19 mouse cellular contexts compared by ENCODE assay signal in the genomic region with DNA sequence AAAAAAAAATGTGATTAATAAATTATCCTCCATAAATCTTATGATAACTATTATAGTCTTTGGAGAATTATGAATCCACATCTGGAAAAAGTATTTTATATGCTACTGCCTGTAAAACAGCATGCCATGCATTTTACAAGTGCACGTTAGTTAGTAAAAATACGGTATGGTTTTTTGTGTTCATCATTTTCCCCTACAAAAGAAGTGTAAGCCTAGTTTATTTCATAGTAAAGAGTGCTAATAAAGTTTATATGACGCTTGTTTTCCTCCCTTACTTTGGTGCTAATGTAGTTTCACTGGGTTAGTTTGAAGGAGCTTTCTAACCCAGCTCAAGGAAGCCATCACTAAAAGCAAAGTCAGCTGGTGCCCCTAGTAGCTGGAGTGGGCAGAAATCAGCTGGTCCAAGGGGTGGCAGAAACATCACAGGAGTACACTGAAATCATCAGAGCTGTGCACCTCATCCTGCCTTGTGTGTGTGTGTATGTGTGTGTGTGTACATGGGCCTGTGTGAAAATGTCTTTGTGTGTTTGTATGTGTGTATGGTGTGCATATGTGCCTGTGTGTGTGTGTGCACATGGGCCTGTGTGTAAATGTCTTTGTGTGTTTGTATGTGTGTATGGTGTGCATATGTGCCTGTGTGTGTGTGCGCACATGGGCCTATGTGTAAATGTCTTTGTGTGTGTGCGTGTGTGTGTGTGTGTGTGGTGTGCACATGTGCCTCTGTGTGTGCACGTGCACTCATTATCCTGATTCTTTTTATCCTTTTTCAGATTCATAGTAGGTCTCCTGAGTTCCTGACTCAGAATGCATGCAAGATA.
DNase-seq lines count a peak whose midpoint lies in the region; ATAC-seq and TF ChIP-seq lines count a peak whose summit lies in the region.
"Had no signal": no experiment of that assay in that cellular context is flagged by ENCODE, and none has a peak within 500 bp of the region (broad histone marks: within the 10 kb centered on the region; RNA-seq: fewer than 3 reads in every experiment).

No protein-coding gene starts in this region.

- WGBS in kidney, postnatal 0 days, result 81% methylated on average over 6 of the region's 6 CpGs
- WGBS in embryonic facial prominence, embryonic 11.5 days, result 86% methylated on average over 6 of the region's 6 CpGs
- 32% methylated on average over 6 of the region's 6 CpGs for WGBS in limb, embryonic 13.5 days

- no peak overlapping the region for H3K27ac ChIP-seq in kidney, postnatal 0 days
- no peak overlapping the region for H3K27ac ChIP-seq in embryonic facial prominence, embryonic 11.5 days (replicated peaks; ENCODE audit: low read depth, low read length)
- peak overlapping the region; percentile 75 for H3K27ac ChIP-seq in limb, embryonic 13.5 days
- H3K27ac ChIP-seq: forebrain, embryonic 13.5 days; heart, embryonic 10.5 days; hindbrain, embryonic 15.5 days had no signal

- H3K9me3 ChIP-seq in kidney, postnatal 0 days (replicated peaks; ENCODE audit: low read length), result no peaks in the 10 kb centered on the region
- no peaks in the 10 kb centered on the region for H3K9me3 ChIP-seq in embryonic facial prominence, embryonic 11.5 days (replicated peaks; ENCODE audit: control insufficient read depth, low read length)
- H3K9me3 ChIP-seq in limb, embryonic 13.5 days, result no peaks in the 10 kb centered on the region
- H3K9me3 ChIP-seq: forebrain, embryonic 13.5 days; heart, embryonic 10.5 days; hindbrain, embryonic 15.5 days had no signal

- peak; percentile 11 for DNase-seq in kidney, postnatal 0 days (ENCODE audit: low spot score)
- DNase-seq in kidney, adult 8-10 months, result no peak
- no peak for DNase-seq in embryonic facial prominence, embryonic 11.5 days (ENCODE audit: low spot score)
- DNase-seq in forelimb bud, embryonic 11.5 days (ENCODE audit: low read depth, low spot score), result peak; percentile 51
- DNase-seq in urinary bladder, postnatal 4 days (ENCODE audit: low spot score in 2 of 2), result no peak
- DNase-seq in left cerebral cortex, postnatal 25 days (ENCODE audit: low spot score in 2 of 2), result no peak
- DNase-seq: adrenal gland, postnatal 10 days; cerebellum, adult 11-12 months; cerebellum, adult 9-10 months; cerebellum, postnatal 25 days; forebrain, postnatal 0 days; gastrocnemius, postnatal 36 days; heart, adult 11 months; heart, postnatal 10 days had no signal

- no peaks in the 10 kb centered on the region for H3K4me1 ChIP-seq in kidney, postnatal 0 days (replicated peaks; ENCODE audit: insufficient read depth, low read length)
- H3K4me1 ChIP-seq in embryonic facial prominence, embryonic 11.5 days (ENCODE audit: control insufficient read depth, insufficient read depth, low read length), result no peaks in the 10 kb centered on the region
- peaks cover 43% of the 10 kb centered on the region for H3K4me1 ChIP-seq in limb, embryonic 13.5 days
- H3K4me1 ChIP-seq: forebrain, embryonic 13.5 days; heart, embryonic 10.5 days; hindbrain, embryonic 15.5 days had no signal

- H3K4me3 ChIP-seq in kidney, postnatal 0 days (replicated peaks; ENCODE audit: low read depth, low read length), result no peak overlapping the region
- H3K4me3 ChIP-seq in embryonic facial prominence, embryonic 11.5 days (ENCODE audit: low read depth, low read length), result no peak overlapping the region
- H3K4me3 ChIP-seq in limb, embryonic 13.5 days, result no peak overlapping the region
- H3K4me3 ChIP-seq: forebrain, embryonic 13.5 days; heart, embryonic 10.5 days; hindbrain, embryonic 15.5 days had no signal

- no peak for ATAC-seq in kidney, postnatal 0 days (replicated peaks; ENCODE audit: low FRiP score, low read depth)
- peak; percentile 29; the same call in 1 of the 2 replicates for ATAC-seq in embryonic facial prominence, embryonic 11.5 days (replicated peaks; ENCODE audit: insufficient number of reproducible peaks, low FRiP score, low TSS enrichment, low read depth)
- ATAC-seq in limb, embryonic 13.5 days (ENCODE audit: low FRiP score, low read depth), result peak; percentile 68
- no peak for ATAC-seq in erythroblast, adult 5-6 weeks (replicated peaks; ENCODE audit: low FRiP score, poor library complexity, severe bottlenecking)
- ATAC-seq: forebrain, embryonic 13.5 days; forebrain, postnatal 0 days had no signal

- no peaks in the 10 kb centered on the region for H3K36me3 ChIP-seq in kidney, postnatal 0 days (ENCODE audit: insufficient read depth, low read length)
- H3K36me3 ChIP-seq in embryonic facial prominence, embryonic 11.5 days (replicated peaks; ENCODE audit: control insufficient read depth, insufficient read depth, low read depth, low read length), result no peaks in the 10 kb centered on the region
- no peaks in the 10 kb centered on the region for H3K36me3 ChIP-seq in limb, embryonic 13.5 days
- H3K36me3 ChIP-seq: heart, embryonic 10.5 days; hindbrain, embryonic 15.5 days had no signal

- no peaks in the 10 kb centered on the region for H3K27me3 ChIP-seq in kidney, postnatal 0 days (ENCODE audit: insufficient read depth, low read length)
- no peaks in the 10 kb centered on the region for H3K27me3 ChIP-seq in embryonic facial prominence, embryonic 11.5 days (ENCODE audit: control insufficient read depth, insufficient read depth, low read length)
- H3K27me3 ChIP-seq in limb, embryonic 13.5 days, result peaks cover 52% of the 10 kb centered on the region
- H3K27me3 ChIP-seq: forebrain, embryonic 13.5 days; hindbrain, embryonic 15.5 days had no signal

- intact Hi-C loops in left cerebral cortex, postnatal 25 days (cut with DNase I), result no loop called here

- no peak overlapping the region for H3K4me2 ChIP-seq in kidney, postnatal 0 days (ENCODE audit: low read length)
- H3K4me2 ChIP-seq in embryonic facial prominence, embryonic 11.5 days (ENCODE audit: low read depth, low read length), result no peak overlapping the region
- 0 out of 2 replicates have a peak overlapping the region, but pooled peaks have one; percentile 7 for H3K4me2 ChIP-seq in limb, embryonic 13.5 days (replicated peaks)
- H3K4me2 ChIP-seq: forebrain, embryonic 13.5 days; hindbrain, embryonic 15.5 days had no signal

- no peak for TF ChIP-seq CTCF in kidney, postnatal 0 days (IDR thresholded peaks at IDR 0.05; ENCODE audit: low read depth)

- H3K9ac ChIP-seq in kidney, postnatal 0 days (ENCODE audit: low read depth, low read length), result no peak overlapping the region
- H3K9ac ChIP-seq in embryonic facial prominence, embryonic 11.5 days (replicated peaks; ENCODE audit: low read length), result no peak overlapping the region
- H3K9ac ChIP-seq in limb, embryonic 13.5 days, result no peak overlapping the region
- H3K9ac ChIP-seq: forebrain, embryonic 13.5 days; forebrain, postnatal 0 days; hindbrain, embryonic 15.5 days had no signal

Comparison
In these comparisons a context has a peak if more than half of its experiments do, and no peak if none do; other contexts are left out.
1. DNase-seq: peak in kidney, postnatal 0 days (single experiment) and forelimb bud, embryonic 11.5 days (single experiment); none in kidney, adult 8-10 months (0 of 2), embryonic facial prominence, embryonic 11.5 days (single experiment), urinary bladder, postnatal 4 days (0 of 2) and left cerebral cortex, postnatal 25 days (0 of 2).
2. ATAC-seq: peak in embryonic facial prominence, embryonic 11.5 days (single experiment) and limb, embryonic 13.5 days (single experiment); none in kidney, postnatal 0 days (single experiment) and erythroblast, adult 5-6 weeks (single experiment).